In genomic region chr2:159003187-159003497, GRCm38 (mm10) we compare ENCODE assay signal across 14 mouse cellular contexts.
DNase-seq lines count a peak whose midpoint lies in the region; ATAC-seq lines count a peak whose summit lies in the region.
"Had no signal": no experiment of that assay in that cellular context is flagged by ENCODE, and none has a peak within 500 bp of the region (broad histone marks: within the 10 kb centered on the region; RNA-seq: fewer than 3 reads in every experiment).

No protein-coding gene starts in this region.

- no peaks in the 10 kb centered on the region for H3K36me3 ChIP-seq in neural tube, embryonic 11.5 days (ENCODE audit: control insufficient read depth, insufficient read depth, low read length)
- H3K36me3 ChIP-seq in hindbrain, embryonic 14.5 days (replicated peaks; ENCODE audit: control insufficient read depth, insufficient read depth), result no peaks in the 10 kb centered on the region
- no peaks in the 10 kb centered on the region for H3K36me3 ChIP-seq in midbrain, embryonic 14.5 days (ENCODE audit: control insufficient read depth, insufficient read depth, low read length)
- H3K36me3 ChIP-seq: heart, embryonic 13.5 days; liver, embryonic 13.5 days had no signal

- no peak overlapping the region for H3K4me3 ChIP-seq in neural tube, embryonic 11.5 days (ENCODE audit: low read depth, low read length)
- H3K4me3 ChIP-seq in hindbrain, embryonic 14.5 days (replicated peaks; ENCODE audit: low read length), result no peak overlapping the region
- H3K4me3 ChIP-seq in midbrain, embryonic 14.5 days (replicated peaks; ENCODE audit: low read depth, low read length), result no peak overlapping the region
- H3K4me3 ChIP-seq: heart, embryonic 13.5 days; liver, embryonic 13.5 days; myocyte had no signal

- H3K9ac ChIP-seq in neural tube, embryonic 11.5 days (ENCODE audit: low read length), result no peak overlapping the region
- H3K9ac ChIP-seq in hindbrain, embryonic 14.5 days, result 0 out of 2 replicates have a peak overlapping the region, but pooled peaks have one; percentile 46
- no peak overlapping the region; the same call in 1 of the 2 replicates for H3K9ac ChIP-seq in midbrain, embryonic 14.5 days (replicated peaks; ENCODE audit: low read length)
- H3K9ac ChIP-seq: heart, embryonic 13.5 days; liver, embryonic 13.5 days had no signal

- DNase-seq in neural tube, embryonic 11.5 days (ENCODE audit: low spot score), result no peak
- DNase-seq in neural tube, embryonic 10.5 days (ENCODE audit: extremely low spot score, low spot score), result no peak
- DNase-seq in hindbrain, embryonic 14.5 days (ENCODE audit: low spot score), result no peak
- DNase-seq in midbrain, embryonic 14.5 days, result no peak
- DNase-seq in ovary, postnatal 10 days (ENCODE audit: low spot score), result no peak
- DNase-seq in thymus, postnatal 14 days, result no peak
- DNase-seq in cerebellum, adult 11-12 months, result no peak
- no peak for DNase-seq in spleen, postnatal 14 days (ENCODE audit: low spot score in 2 of 2)
- DNase-seq: heart, postnatal 4 days; kidney, adult 11 months; kidney, postnatal 25 days; liver, embryonic 13.5 days had no signal

- WGBS in neural tube, embryonic 11.5 days, result 32% methylated on average over 4 of the region's 4 CpGs
- 22% methylated on average over 4 of the region's 4 CpGs for WGBS in hindbrain, embryonic 14.5 days
- 23% methylated on average over 4 of the region's 4 CpGs for WGBS in midbrain, embryonic 14.5 days

- H3K9me3 ChIP-seq in neural tube, embryonic 11.5 days (ENCODE audit: control insufficient read depth, low read length), result no peaks in the 10 kb centered on the region
- no peaks in the 10 kb centered on the region for H3K9me3 ChIP-seq in hindbrain, embryonic 14.5 days (ENCODE audit: control insufficient read depth, low read length)
- H3K9me3 ChIP-seq in midbrain, embryonic 14.5 days (ENCODE audit: control insufficient read depth, low read length), result no peaks in the 10 kb centered on the region
- H3K9me3 ChIP-seq: heart, embryonic 13.5 days; liver, embryonic 13.5 days had no signal

- H3K27me3 ChIP-seq in neural tube, embryonic 11.5 days (ENCODE audit: control insufficient read depth, insufficient read depth, low read length), result no peaks in the 10 kb centered on the region
- H3K27me3 ChIP-seq in hindbrain, embryonic 14.5 days (ENCODE audit: control insufficient read depth, insufficient read depth, low read length), result 0 out of 2 replicates have a peak, but pooled peaks cover 3% of the 10 kb centered on the region
- no peaks in the 10 kb centered on the region for H3K27me3 ChIP-seq in midbrain, embryonic 14.5 days (ENCODE audit: control insufficient read depth, insufficient read depth, low read length)
- H3K27me3 ChIP-seq: heart, embryonic 13.5 days; liver, embryonic 13.5 days had no signal

- H3K4me1 ChIP-seq in neural tube, embryonic 11.5 days (ENCODE audit: control insufficient read depth, insufficient read depth, low read length), result peaks cover 7% of the 10 kb centered on the region; the same call in 1 of the 2 replicates
- peaks cover 17% of the 10 kb centered on the region for H3K4me1 ChIP-seq in hindbrain, embryonic 14.5 days (replicated peaks; ENCODE audit: control insufficient read depth, insufficient read depth, low read length)
- peaks cover 15% of the 10 kb centered on the region for H3K4me1 ChIP-seq in midbrain, embryonic 14.5 days (ENCODE audit: control insufficient read depth, insufficient read depth, low read length)
- H3K4me1 ChIP-seq: heart, embryonic 13.5 days; liver, embryonic 13.5 days had no signal

- H3K4me2 ChIP-seq in neural tube, embryonic 11.5 days (ENCODE audit: low read depth), result peak overlapping the region; percentile 36; the same call in 1 of the 2 replicates
- peak overlapping the region; percentile 49 for H3K4me2 ChIP-seq in hindbrain, embryonic 14.5 days (replicated peaks)
- peak overlapping the region; percentile 54 for H3K4me2 ChIP-seq in midbrain, embryonic 14.5 days (ENCODE audit: low read length)
- H3K4me2 ChIP-seq: heart, embryonic 13.5 days; liver, embryonic 13.5 days had no signal

- no peak; the same call in 1 of the 2 replicates for ATAC-seq in neural tube, embryonic 11.5 days (ENCODE audit: insufficient read depth, low FRiP score, low TSS enrichment)
- no peak for ATAC-seq in hindbrain, embryonic 14.5 days (ENCODE audit: low FRiP score)
- ATAC-seq in midbrain, embryonic 14.5 days (ENCODE audit: low FRiP score, low TSS enrichment), result no peak; the same call in 1 of the 2 replicates

- peak overlapping the region; percentile 62; the same call in 1 of the 2 replicates for H3K27ac ChIP-seq in neural tube, embryonic 11.5 days (ENCODE audit: low read depth, low read length)
- H3K27ac ChIP-seq in hindbrain, embryonic 14.5 days, result 0 out of 2 replicates have a peak overlapping the region, but pooled peaks have one; percentile 20
- 0 out of 2 replicates have a peak overlapping the region, but pooled peaks have one; percentile 49 for H3K27ac ChIP-seq in midbrain, embryonic 14.5 days (replicated peaks; ENCODE audit: low read depth, low read length)
- H3K27ac ChIP-seq: heart, embryonic 13.5 days; liver, embryonic 13.5 days had no signal
